Mouse (Mus musculus): ENCODE results near the gene Mmp9.

DNA sequence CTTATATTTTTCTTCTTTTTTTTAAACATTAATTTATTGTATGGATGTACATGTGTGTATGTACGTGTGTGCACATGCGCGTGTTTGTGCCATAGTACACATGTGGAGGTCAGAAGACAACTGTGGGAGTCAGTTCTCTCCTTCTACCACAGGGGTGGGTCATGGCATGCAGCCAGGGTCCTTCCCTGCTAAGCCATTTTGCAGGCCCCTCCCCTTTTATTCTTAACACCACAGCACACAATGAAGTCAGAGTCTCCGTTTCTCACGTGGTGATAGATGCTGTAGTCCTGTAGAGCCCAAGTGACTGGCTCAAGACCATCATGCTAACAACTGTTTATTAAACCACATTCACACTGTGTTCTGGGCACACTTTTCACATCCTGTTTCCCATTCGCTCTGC lies 45.4 kb downstream of the Mmp9 start:
- no peak for TF ChIP-seq CTCF (IDR thresholded peaks at IDR 0.05; ENCODE audit: insufficient read depth, low read length)
- no peak for TF ChIP-seq POLR2A (IDR thresholded peaks at IDR 0.05; ENCODE audit: borderline replicate concordance, extremely low read depth, low read depth, low read length)
